Mouse (Mus musculus) cerebellum, postnatal 14 days (tissue): ENCODE measurements at regions not wholly inside any gene's neighbourhood (a gene's known extent, or its start where the extent isn't known, plus 50 kb on each side); places are given as distances from the start of the nearest gene placed in this dataset.

Experiments used
- DNase-seq, 2 experiments: peaks; one replicate each; pipeline ENCODE4 v3.0.0; 2021; ENCODE audit warnings: mixed read lengths in 2 of 2

DNA sequence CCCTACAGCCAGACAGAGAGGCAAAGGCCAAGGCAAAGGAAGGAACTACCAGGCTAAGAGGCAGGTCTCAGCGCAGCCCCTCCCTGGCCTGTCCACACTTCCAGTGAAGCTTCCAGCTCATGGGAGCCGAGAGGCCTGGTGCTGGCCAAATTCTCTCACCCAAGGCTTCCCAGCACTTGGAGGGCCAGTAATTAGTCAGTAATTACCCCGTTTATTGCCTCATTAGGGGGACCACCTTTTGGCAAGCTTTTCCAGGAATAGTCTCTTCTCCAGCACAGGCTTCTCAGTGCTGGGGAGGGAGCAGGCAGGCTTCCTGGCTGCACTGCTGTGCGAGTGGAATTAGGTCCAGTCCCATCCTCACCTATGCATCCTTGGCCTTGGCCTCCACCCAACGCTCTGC, 252.8 kb upstream of the Nxpe4 start:
- peak in 1 of 2 experiments; percentile 11 for DNase-seq

GRCm38 (mm10) chr9:47910501-47910906, 251.3 kb upstream of the Nxpe4 start:
- DNase-seq = peak; percentile 49 to 54

DNA sequence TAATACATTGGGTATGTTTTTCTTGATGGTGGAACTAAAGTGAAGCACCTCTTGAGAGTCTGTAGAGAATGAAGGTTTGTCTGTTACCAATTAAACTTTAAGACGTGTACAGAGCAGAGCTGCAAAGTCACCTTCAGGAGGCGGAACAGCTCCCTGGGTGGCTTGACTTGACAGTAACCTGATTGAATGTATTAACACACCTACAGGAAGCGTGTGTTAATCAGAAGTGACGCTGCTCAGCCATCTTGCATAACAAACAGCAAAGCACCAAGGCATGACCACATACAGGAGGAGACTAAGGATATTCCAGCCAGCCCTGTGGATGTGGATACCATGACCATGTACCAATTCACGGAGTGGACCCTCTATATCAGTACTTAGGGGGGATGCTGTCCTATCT, 249.0 kb upstream of the Nxpe4 start:
- no peak for DNase-seq

DNA sequence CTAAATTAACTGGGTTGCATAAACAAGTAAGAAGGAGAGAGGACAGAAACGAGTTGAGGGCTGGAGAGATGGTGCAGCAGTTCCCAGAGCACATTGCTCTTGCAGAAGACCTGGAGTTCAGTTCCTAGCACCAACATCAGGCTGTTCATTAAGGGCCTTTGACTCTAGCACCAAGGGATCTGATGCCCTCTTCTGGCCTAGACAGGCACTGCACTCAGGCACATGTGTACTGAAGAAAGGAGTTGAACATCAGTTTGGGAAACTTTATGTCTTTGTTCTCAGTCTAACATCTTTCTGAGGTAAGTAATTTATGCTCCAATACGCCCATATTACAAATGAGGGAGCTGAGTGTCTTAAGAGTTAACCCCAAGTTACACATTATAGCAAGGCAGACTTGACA, 226.5 kb upstream of the Nxpe4 start:
- DNase-seq = peak; percentile 13 to 34

GRCm38 (mm10) chr9:47935957-47936457, 225.8 kb upstream of the Nxpe4 start:
- DNase-seq = no peak

DNA sequence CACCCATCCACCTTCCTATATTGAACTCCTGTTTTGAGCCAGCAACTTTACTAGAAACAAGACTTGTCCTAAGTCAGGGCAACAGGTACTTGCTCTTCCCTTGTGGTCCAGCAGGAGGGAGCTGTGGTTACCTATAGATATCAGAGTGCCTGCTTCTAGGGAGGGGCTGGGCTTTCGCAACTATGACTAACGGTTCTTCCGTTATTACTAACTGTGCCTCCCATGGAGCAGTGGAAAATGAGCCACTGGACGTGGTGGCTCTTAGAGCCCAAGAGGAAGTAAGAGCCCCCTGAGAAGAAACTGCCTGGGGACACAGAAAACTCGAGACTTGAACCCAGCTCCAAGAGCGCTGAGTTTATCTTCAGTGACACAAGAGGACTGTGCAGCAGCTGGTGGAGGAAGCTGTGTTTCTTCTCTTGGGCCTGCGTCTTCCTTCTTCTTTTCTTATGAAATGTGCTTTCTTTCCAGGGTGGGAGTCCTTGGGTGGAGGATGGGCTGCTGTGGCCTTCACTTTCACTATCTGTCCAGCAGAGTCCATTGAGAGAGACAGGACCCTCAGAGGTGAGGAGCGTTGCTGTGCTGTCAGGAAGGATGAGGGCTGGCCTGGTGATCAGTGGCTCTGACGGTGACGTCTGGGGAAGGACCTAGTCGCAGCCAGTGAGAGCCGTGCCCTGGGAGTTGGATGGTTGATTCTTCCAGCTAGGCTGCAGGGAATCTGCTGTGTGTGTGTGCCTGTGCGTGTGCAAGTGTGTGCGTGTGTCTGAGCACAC, 222.7 kb upstream of the Nxpe4 start:
- no peak for DNase-seq

DNA sequence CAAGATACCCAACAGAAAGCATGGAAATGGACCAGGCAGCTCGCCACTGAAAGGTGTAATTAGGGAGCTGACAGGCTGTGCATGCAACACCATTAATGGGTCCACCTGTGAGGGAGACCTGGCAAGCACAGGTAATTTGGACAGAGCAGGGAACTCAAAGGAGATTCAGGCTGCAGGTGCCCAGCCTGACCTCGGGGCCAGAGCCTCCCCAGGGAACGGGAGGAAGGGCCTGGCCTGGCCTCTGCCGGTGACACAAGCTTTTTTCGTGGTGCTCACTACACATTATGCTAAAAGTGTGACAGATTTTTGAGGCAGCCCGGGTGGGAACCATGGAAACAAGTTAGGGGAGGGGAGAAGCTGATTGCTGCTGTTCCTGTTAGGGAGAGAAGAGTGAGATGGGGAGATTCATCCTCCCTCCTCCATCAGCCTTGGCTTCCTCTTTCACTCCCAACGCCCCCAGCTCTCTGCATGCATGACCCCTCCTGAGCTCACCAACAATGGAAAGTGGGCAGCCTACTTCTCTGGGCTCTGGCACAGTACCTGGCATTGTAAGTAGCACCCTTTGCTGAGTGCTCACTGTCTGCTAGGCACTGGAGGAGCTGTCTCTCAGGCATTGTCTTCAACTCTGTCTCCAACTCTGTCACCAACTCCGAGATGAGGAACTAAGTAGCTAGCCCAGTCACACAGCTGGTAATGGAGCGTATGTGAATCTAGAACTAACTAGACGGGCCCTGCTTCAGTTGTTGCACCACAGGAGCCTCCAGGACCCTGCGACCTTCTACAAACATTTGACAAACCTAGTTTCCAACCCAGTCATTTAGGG, 218.9 kb upstream of the Nxpe4 start:
- peak; percentile 20 to 52 for DNase-seq

DNA sequence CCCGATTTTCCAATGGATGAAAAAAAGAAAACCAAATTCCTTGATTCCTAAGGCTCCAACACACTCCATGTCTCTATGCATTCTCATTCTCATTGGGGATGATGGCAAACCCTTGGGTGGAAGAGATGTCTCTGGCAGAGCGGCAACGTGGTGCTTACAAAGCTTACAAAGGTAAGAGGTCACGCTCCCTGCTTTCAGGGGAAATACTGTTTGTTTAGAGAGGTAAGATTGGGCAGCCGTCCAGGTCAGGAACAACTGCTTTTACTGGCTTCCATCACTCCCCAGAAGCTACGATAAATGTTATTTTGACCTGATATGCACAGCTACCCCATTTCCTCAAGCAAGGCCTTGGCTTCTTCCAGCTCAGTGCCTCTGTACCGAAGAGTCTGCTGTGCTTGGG, 215.6 kb upstream of the Nxpe4 start:
- DNase-seq = no peak

DNA sequence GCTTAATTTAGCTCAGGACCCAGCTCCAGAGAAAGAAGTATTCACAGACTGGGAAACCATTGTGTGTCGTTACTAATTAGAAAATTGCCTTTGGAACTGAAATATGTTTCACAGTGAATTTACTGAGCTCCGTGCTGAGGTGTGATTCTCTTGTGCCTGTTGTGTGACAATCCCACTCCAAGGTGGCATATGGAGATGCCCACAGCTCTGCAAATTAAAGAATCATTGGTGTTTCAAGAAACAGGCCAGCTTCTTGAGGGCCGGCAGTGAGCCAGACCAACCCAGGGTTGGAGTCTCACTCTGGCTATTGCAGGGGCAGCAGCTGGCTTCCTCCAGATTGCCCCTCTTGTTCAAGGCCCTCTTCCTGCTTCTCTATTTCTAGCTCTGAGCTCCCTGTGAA, 203.9 kb upstream of the Nxpe4 start:
- DNase-seq = peak; percentile 20 to 26

- DNase-seq = no peak
Observed at GRCm38 (mm10) chr9:47958861-47959260, 203.0 kb upstream of the Nxpe4 start.

- DNase-seq = no peak
Observed at GRCm38 (mm10) chr9:47961176-47961575, 200.6 kb upstream of the Nxpe4 start.

DNA sequence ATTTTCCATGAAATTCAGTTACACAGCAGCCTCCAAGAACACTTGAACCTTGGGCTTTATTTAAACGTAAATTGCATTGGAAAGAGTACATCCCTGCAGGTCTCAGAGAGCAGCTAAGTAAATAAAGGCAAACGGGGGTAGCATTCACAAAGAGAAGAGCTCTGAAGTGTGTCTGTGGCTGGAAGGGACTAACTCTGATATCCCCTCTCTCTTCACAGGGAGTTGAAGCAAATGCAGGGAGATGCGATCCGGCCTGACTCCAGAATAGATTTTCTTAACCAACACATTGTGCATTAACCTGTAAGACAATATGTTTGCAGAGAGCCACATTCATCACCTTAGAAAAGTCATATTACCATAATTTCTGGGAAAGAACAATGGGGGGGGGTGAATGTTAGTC, 199.7 kb upstream of the Nxpe4 start:
- DNase-seq = no peak

DNA sequence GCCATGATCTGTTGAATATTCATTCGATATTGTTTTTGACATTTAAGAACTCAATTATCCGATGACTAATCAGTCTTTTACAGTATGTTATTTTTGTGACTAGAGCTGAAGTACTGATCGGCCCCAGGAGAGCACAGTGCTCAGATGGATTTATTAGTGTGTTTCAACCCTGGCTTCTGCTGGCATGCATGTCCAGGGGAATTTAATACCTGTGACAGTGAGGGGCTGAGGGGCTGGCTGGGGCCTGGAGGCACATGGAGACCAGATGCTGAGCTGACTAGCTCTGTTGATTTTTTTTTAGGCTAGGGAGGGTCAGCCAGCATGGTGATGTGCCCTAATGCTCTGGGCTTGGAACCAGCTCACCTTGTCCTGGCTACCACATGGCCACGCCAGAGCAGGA, 199.2 kb upstream of the Nxpe4 start:
- DNase-seq = no peak

GRCm38 (mm10) chr9:47973130-47973529, 188.7 kb upstream of the Nxpe4 start:
- peak in 1 of 2 experiments; percentile 24 for DNase-seq

- peak; percentile 15 to 34 for DNase-seq
Observed at GRCm38 (mm10) chr9:47985356-47986111, 176.3 kb upstream of the Nxpe4 start.

GRCm38 (mm10) chr9:47987266-47987665, 174.6 kb upstream of the Nxpe4 start:
- peak; percentile 22 to 33 for DNase-seq

- no peak for DNase-seq
Observed at GRCm38 (mm10) chr9:47994671-47995070, 167.2 kb upstream of the Nxpe4 start.

DNA sequence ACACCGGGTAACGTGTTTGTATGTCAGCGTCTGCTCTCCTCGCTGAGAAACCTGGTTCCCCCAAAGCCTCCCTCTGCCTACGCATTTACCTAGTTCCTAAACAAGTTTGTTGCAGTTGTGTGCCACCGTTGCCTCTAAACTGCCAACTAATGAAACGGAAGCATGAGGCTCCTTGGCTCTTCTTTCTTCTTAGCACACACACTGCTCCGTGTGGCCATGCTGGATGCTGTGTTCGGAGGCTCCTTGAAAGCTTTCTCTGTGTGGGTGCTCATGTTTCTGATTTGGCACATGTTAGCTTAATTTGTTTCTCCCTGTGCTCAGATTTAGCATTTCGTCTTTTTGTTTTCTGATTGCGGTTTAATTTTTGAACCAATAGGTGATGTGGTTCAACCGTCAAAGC, 162.2 kb upstream of the Nxpe4 start:
- DNase-seq = no peak

DNA sequence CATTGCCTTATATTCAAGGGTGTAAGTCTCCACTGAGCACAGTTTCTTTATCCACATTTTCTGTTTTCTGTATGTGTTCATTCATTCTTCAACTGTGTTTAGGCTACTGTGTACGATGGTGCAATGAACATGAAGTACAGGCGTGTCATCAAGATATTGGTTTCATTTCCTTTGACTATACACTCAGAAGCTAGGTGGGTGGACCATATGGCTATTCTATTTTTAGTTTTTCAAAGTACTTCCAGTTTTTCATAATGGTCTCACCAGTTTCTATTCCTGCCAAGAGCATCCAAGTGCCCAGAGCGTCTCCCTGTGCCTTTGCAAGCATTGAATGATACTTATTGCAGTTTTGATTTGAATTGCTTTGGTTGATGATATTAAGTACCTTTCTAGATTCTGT, 132.8 kb upstream of the Nxpe4 start:
- peak in 1 of 2 experiments; percentile 46 for DNase-seq

DNA sequence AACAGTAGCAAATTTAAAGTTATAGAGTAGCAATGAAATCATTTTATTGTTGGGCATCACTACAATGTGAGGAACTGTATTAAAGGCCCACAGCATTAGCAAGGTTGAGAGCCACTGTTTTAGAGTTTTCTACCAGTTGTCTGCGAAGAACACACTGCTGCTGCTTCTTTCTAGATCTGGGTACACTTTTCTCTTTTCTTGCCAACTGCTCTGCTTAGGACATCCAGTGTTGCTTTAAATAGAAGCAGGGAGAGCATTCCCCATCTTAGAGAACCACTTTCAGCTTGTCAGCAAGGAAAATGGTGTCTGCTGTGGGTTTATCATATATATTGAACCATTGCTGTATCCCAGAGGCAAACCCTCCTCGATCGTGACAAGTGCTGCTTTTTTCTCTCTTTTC, 131.0 kb upstream of the Nxpe4 start:
- DNase-seq = no peak

DNA sequence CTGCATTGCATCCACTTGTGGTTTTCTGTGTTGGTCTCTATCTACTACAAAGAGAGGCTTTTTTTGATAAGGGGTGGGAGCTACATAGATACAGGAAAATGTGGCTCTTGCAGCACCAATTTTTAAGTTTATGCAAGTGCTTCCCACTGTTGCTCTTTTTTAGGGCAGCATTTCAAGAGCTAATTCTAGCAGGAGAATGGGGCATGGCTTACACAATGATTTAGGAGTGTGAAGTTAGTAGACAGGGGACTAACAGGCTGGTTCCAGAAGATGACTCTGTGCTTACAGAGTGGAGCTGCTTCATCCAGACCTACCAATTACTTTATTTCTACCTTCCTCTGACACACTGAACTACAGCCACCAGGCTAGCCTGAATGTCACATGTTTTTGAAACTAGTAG, 125.9 kb upstream of the Nxpe4 start:
- no peak for DNase-seq

DNA sequence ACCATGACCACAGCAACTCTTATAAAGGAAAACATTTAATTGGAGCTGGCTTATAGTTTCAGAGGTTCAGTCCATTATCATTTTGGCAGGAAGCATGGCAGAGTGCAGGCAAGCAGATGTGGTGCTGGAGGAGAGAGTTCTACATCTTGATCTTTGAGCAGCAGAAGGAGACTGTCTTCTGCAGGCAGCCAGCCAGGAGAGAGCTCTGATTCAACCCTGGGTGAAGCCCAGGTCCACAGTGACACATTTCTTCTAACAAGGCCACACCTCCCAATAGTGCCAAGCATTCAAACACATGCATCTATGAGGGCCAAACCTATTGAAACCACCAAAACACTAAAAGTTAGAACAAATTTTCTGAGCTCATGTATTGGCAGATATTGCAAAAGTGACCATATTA, 117.0 kb upstream of the Nxpe4 start:
- no peak for DNase-seq

- DNase-seq = no peak
Observed at GRCm38 (mm10) chr9:48047846-48048245, 114.0 kb upstream of the Nxpe4 start.
